Mouse (Mus musculus) hindbrain, embryonic 14.5 days (tissue): ENCODE data around the gene Lyz1. TPM values are rescaled to one million over a fixed set of nuclear protein-coding genes. Genes with fewer than 3 reads are reported as not detected.
"Not testable (repeated sequence)": the region's sequence is repeated elsewhere in the genome, so short reads cannot be mapped to it uniquely, and the experiment has no call there.

ENCODE experiments used
- ATAC-seq: fragments of 200-750 bp; cut with Nextera tagmentation; 2 replicates; pipeline ENCODE4 v1.8.0; 2017; ENCODE audit warnings: moderate number of reproducible peaks, mild to moderate bottlenecking, moderate TSS enrichment, moderate library complexity; ENCODE audit not compliant: low FRiP score
- DNase-seq: peaks from one replicate; pipeline ENCODE4 v3.0.0-alpha.2; 2015; ENCODE audit warnings: low spot score
- H3K27ac ChIP-seq: fragments of 300-500 bp; sonication (generic); 2 replicates; pipeline ENCODE4 v1.5.1; 2014; ENCODE audit warnings: mild to moderate bottlenecking, moderate library complexity
- H3K27me3 ChIP-seq: fragments of 300-500 bp; sonication (generic); 2 replicates; pipeline ENCODE4 v1.6.1; 2014; ENCODE audit warnings: mild to moderate bottlenecking, low read length, mixed read lengths; ENCODE audit not compliant: control insufficient read depth, insufficient read depth
- H3K36me3 ChIP-seq: fragments of 300-500 bp; sonication (generic); replicated peaks from 2 replicates; pipeline ENCODE4 v1.6.1; 2014; ENCODE audit not compliant: control insufficient read depth, insufficient read depth
- H3K4me1 ChIP-seq: fragments of 300-500 bp; sonication (generic); replicated peaks from 2 replicates; pipeline ENCODE4 v1.6.1; 2014; ENCODE audit warnings: antibody characterized with exemption, low read length, mixed read lengths; ENCODE audit not compliant: control insufficient read depth, insufficient read depth
- H3K4me2 ChIP-seq: fragments of 300-500 bp; sonication (generic); replicated peaks from 2 replicates; pipeline ENCODE4 v1.6.1; 2014; ENCODE audit warnings: mild to moderate bottlenecking, moderate library complexity
- H3K4me3 ChIP-seq: fragments of 300-500 bp; sonication (generic); replicated peaks from 2 replicates; pipeline ENCODE4 v1.5.1; 2014; ENCODE audit warnings: mild to moderate bottlenecking, low read length
- H3K9ac ChIP-seq: fragments of 300-500 bp; sonication (generic); 2 replicates; pipeline ENCODE4 v1.6.1; 2014
- H3K9me3 ChIP-seq: fragments of 300-500 bp; sonication (generic); 2 replicates; pipeline ENCODE4 v1.6.1; 2016; ENCODE audit warnings: low read length; ENCODE audit not compliant: control insufficient read depth
- WGBS: fragments of 180-500 bp; shearing (Covaris S2); extraction: QIAGEN DNeasy Blood & Tissue Kit; methylation state at CpG from one replicate; pipeline ENCODE4 v1.1.7; 2014; 5-methylcytosine and 5-hydroxymethylcytosine counted together
- polyA plus RNA-seq: library from polyadenylated mRNA; unstranded; fragments of >200 nt; fragmentation: Nextera tagmentation; extraction: Ambion mirVana; gene quantifications from 2 replicates; pipeline ENCODE4 v1.2.1, GENCODE M21; 2014

The Lyz1 gene
- polyA plus RNA-seq, 1 experiment from 2014 or later: not detected

- ATAC-seq (no peak), DNase-seq (no peak)
- Histone ChIP-seq H3K4me2 (no peak overlapping the region), H3K4me1 (no peaks in the 10 kb centered on the region), H3K4me3 (no peak overlapping the region), H3K27ac (no peak overlapping the region), H3K9ac (no peak overlapping the region), H3K36me3 (no peaks in the 10 kb centered on the region), H3K9me3 (no peaks in the 10 kb centered on the region), H3K27me3 (no peaks in the 10 kb centered on the region)
- WGBS: 55% methylated on average over 6 of the region's 6 CpGs
Measured at GRCm38 (mm10) chr10:117290046-117290870, 2.4 kb downstream of the Lyz1 start.

- DNase-seq, H3K4me2 ChIP-seq, H3K9me3 ChIP-seq, H3K27ac ChIP-seq, H3K36me3 ChIP-seq, ATAC-seq, H3K4me1 ChIP-seq, H3K9ac ChIP-seq, H3K27me3 ChIP-seq, H3K4me3 ChIP-seq: not testable (repeated sequence)
- WGBS: 77% methylated on average over 5 of the region's 5 CpGs
Measured at GRCm38 (mm10) chr10:117289034-117289505, 3.6 kb downstream of the Lyz1 start.

GRCm38 (mm10) chr10:117288197-117289033, 4.3 kb downstream of the Lyz1 start:
- H3K36me3 ChIP-seq: no peaks in the 10 kb centered on the region
- no peak overlapping the region for H3K27ac ChIP-seq
- no peak overlapping the region for H3K9ac ChIP-seq
- no peaks in the 10 kb centered on the region for H3K4me1 ChIP-seq
- WGBS: 97% methylated on average over 9 of the region's 9 CpGs
- ATAC-seq: no peak
- no peaks in the 10 kb centered on the region for H3K9me3 ChIP-seq
- no peak overlapping the region for H3K4me3 ChIP-seq
- H3K4me2 ChIP-seq: no peak overlapping the region
- no peaks in the 10 kb centered on the region for H3K27me3 ChIP-seq
- DNase-seq: no peak

GRCm38 (mm10) chr10:117287226-117287850, 5.3 kb downstream of the Lyz1 start:
- ATAC-seq (no peak), DNase-seq (no peak)
- Histone ChIP-seq H3K27me3 (no peaks in the 10 kb centered on the region), H3K27ac (no peak overlapping the region), H3K36me3 (no peaks in the 10 kb centered on the region), H3K4me2 (no peak overlapping the region), H3K4me1 (no peaks in the 10 kb centered on the region), H3K9me3 (no peaks in the 10 kb centered on the region), H3K4me3 (no peak overlapping the region), H3K9ac (no peak overlapping the region)
- 91% methylated on average over 3 of the region's 3 CpGs for WGBS

GRCm38 (mm10) chr10:117286366-117286970, 6.2 kb downstream of the Lyz1 start:
- H3K4me1 ChIP-seq: no peaks in the 10 kb centered on the region
- ATAC-seq (no peak), DNase-seq (no peak)
- H3K9ac ChIP-seq: no peak overlapping the region
- H3K9me3 ChIP-seq: no peaks in the 10 kb centered on the region
- no peaks in the 10 kb centered on the region for H3K27me3 ChIP-seq
- no peak overlapping the region for H3K4me3 ChIP-seq
- WGBS: 94% methylated on average over 6 of the region's 6 CpGs
- no peak overlapping the region for H3K27ac ChIP-seq
- H3K4me2 ChIP-seq: no peak overlapping the region
- H3K36me3 ChIP-seq: no peaks in the 10 kb centered on the region

GRCm38 (mm10) chr10:117285584-117285983, 7.1 kb downstream of the Lyz1 start:
- not testable (repeated sequence) for H3K4me1 ChIP-seq, H3K36me3 ChIP-seq, H3K4me2 ChIP-seq, ATAC-seq, H3K9ac ChIP-seq, H3K27ac ChIP-seq, DNase-seq, H3K27me3 ChIP-seq, H3K9me3 ChIP-seq, H3K4me3 ChIP-seq
- 94% methylated on average over 2 of the region's 7 CpGs for whole genome bisulfite sequencing

GRCm38 (mm10) chr10:117284578-117285520, 7.8 kb downstream of the Lyz1 start:
- no peak overlapping the region for H3K4me3 ChIP-seq
- no peaks in the 10 kb centered on the region for H3K36me3 ChIP-seq
- no peaks in the 10 kb centered on the region for H3K27me3 ChIP-seq
- H3K9me3 ChIP-seq: no peaks in the 10 kb centered on the region
- ATAC-seq: no peak
- H3K9ac ChIP-seq: no peak overlapping the region
- no peak overlapping the region for H3K4me2 ChIP-seq
- WGBS: 94% methylated on average over 10 of the region's 10 CpGs
- H3K4me1 ChIP-seq: no peaks in the 10 kb centered on the region
- H3K27ac ChIP-seq: no peak overlapping the region
- DNase-seq: no peak

GRCm38 (mm10) chr10:117283871-117284577, 8.6 kb downstream of the Lyz1 start:
- H3K4me1 ChIP-seq: no peaks in the 10 kb centered on the region
- ATAC-seq (no peak), DNase-seq (no peak)
- WGBS: 80% methylated on average over 7 of the region's 7 CpGs
- no peaks in the 10 kb centered on the region for H3K36me3 ChIP-seq
- no peak overlapping the region for H3K27ac ChIP-seq
- no peaks in the 10 kb centered on the region for H3K27me3 ChIP-seq
- H3K4me3 ChIP-seq: no peak overlapping the region
- no peaks in the 10 kb centered on the region for H3K9me3 ChIP-seq
- H3K9ac ChIP-seq: no peak overlapping the region
- no peak overlapping the region for H3K4me2 ChIP-seq
